Mouse (Mus musculus) testis, postnatal 14 days (tissue): ENCODE results near the gene Taf15.
A peak's percentile ranks its signal among the peaks of the same experiment; 100 is the strongest.

Experiments used
- DNase-seq: peaks from one replicate; pipeline ENCODE4 v3.0.0; 2021; ENCODE audit warnings: low spot score

Taf15 gene

DNA sequence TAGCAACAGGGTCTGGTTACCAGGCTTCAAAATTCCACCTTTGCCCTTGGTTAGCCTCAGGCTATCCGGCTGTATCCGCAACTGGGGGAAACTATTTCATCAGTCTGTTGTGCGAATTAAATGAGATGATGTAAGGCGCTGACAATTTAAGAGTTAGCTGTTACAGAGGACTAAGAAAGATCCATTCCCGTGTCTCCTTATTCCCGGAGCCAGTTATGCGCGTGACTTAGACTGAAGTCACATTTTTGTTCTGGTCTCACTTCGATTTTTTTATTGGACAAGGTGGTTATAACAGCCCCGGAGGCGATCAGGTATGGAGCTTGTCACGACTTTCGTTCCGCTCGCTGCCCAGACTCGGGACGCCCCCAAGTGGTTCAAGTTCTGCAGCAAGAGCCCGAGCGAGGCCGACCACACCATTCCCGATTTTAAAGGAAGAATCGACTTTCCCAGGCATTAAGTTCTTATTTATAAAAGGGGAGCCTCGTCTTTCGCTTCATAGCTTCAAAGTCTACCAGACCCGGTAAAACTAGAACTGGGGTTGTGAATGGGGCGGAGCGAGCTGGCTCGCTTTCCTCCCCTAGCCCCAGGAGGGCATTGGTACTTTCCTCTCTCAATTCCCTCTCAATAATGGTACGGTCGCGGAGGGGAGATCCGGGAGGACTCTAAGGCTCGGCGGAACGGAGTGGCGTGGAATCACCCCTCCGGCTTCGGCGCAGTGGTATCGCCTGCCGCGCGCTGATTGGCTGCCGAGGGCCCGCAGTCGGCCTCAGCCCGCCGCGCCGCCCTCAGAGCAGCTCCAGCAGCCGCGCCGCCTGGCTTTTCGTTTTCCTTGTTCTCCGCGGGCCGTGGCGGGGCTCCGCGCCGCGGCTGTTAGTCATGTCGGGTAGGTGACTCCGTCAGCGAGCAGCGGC lies at the start of gene Taf15:
Gene Taf15, plus strand, starts transcription at position 763 of the 911 bp plus-strand sequence.
- DNase-seq: peak; percentile 99

DNA sequence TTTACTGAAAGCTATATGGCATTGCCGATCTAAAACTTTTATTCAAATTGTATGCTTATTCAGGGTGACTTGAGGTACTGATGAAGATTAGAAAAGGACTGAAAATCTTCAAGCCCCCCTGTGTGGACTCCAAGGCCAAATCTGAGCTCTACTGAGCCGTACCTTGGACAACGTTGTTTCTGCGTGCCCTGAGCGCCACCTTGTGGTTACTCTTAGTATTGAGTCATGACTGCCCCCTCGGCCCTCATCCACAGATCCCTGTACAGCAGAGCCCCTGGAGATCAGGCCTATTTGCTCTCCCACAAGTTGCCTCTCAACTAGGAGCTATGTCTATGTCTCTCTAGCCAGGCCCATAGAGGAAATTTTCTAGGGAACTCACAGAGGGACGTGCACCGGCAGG lies 48.2 kb upstream of the Taf15 start:
- peak; percentile 49 for DNase-seq

DNA sequence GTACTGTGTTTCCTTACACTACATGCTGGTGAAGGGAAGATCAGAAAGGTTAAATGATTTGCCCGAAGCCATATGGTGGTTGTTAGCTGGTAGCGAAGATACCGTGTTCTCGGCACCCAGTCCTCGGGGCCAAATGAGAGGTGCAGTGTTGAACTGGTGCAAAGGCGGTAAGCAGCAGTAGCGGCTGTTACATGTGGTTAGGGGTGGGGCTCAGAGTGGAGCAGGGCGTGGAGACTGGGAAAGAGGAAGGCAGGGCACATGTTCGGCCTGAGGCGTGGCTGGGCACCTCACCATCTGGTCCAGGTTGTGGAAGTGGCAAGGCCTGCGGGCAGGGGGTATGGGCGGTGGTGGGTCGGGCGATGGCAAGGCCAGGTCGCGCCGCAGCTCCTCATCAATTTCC lies 45.9 kb upstream of the Taf15 start:
- DNase-seq: no peak

DNA sequence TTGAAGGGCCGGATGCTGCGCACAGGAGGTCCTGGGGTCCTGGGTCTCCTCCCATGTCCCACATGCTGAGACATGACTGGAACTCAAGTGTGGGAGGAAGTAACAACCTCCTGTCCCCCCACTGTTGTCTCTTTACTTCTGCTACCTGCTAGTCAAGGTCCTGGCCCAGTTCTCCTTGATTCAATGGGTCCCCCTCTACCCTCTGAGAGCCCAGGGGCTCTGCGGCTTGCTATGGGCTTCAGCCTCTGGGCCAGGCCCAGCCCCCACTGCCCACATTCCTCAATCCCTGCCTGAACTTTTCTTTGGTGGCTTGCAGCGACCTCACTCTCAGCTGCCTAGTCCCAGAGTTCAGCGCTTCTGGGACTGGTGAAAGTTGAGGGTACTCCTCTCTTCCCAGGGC lies 43.5 kb upstream of the Taf15 start, which contains the start of gene Gas2l2:
Gene Gas2l2, minus strand, starts transcription at position 101 of the 400 bp plus-strand sequence.
- DNase-seq: no peak

DNA sequence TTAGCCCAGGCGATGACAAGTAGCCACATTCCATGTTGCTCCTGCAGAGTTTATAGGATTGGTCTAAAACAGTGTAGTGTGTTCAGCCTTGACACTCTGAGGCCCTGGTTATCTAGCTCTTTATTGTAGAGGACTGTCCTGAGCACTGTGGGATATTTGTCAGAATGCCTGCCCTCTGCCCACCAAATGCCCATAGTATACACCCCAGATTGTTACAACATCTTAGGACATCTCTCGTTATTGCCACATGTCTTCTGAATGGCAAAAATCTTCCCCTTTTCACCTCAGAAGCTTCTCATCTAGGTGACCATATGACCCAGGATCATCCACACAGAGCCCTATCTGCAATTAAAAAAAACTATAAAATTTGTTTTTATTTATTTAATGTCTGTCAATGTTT lies 40.4 kb upstream of the Taf15 start:
- no peak for DNase-seq

DNA sequence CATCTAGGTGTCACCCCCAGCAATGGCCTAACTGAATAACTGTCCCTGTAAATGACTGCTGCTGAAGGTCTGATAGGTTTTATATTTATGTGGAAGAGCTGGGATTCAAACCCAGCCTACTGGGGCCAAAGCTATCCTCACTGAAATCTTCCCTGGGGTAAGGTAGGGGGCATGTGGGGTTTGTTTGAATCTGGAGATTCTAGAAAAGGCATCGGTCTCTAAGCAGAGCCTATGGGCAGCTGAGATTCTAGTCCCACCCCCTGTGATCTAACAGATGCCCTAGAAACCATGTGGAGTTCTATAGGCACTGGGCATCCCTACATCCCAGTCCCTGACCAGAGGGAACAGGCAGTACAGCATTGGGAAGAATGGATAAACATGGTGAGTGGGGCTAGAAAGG lies 35.5 kb upstream of the Taf15 start, which contains the start of gene 1700020L24Rik:
Gene 1700020L24Rik, plus strand, starts transcription at position 301 of the 400 bp plus-strand sequence.
- DNase-seq: no peak

DNA sequence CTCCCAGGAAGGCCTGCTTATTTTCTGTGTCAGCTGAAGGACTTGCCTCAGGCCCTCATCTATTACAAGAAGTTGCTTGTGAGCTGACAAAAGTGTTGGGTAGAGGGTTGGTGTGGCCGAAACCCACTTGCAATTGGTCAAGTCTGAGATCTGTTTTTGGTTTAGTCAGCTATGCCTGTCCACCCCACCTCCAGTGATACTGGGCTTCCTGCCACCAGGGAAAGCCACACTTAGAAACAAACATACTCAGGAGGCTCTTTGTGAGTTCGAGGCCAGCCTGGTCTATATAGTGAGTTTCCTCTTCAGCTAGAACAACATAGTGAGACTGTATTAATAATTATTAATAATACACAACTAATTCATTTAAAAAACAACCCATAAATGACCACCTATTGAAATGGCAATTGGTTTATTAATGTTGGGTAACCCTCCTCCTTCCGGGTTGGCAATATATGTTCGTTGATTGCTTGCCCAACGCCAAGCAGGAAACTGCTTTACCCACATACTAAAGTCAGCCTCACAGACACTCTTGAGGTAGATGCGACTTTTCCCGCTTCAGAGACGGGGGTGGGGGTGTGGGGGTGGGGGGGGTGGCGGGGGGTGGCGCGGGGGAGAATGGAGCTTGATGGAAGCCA lies 33.3 kb upstream of the Taf15 start:
- DNase-seq: no peak

DNA sequence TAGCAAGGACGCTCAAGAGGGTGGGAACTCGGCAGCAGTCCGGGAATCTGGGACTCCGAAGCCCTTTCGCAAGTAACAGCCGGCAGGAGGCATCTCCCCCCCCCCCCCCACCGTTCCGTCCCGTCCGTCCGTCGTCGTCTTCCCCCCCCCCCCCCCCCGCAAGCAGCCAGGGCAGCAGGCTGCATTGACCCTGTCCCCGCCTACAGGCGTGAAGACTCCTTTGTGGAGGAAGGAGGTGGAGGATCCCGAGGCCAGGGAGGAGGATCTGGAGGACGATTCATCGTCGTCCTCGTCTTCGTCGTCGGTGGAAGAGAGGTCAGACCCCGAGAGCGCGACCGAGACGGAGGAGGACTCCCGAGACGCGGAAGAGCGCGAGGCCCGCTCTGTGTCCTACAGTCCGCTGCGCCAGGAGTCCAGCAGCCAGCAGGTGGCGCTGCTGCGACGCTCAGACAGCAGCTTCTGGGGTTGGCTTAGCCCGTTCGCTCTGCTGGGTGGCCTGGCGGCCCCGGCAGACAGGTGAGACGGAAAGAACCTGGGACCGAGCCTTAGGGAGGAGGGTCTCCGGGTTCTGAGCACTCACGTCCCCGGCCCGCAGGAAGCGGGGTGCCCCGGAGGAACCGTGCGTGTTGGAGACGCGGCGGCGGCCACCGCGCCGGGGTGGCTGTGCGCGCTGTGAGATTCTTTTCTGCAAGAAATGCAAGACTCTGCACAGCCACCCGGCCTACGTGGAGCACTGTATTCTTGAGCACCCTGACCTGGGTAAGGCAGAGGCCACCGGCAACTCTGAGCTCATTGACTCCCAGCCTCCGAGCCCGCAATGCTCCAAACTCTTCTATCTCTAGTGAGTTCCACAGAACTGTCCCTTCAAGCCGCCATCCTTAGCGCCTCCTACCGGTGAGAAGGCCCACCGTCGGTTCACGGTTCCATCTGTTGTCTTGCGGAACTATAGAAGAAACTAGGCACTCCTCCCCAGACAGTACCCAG lies 32.5 kb upstream of the Taf15 start:
- peak; percentile 87 for DNase-seq

DNA sequence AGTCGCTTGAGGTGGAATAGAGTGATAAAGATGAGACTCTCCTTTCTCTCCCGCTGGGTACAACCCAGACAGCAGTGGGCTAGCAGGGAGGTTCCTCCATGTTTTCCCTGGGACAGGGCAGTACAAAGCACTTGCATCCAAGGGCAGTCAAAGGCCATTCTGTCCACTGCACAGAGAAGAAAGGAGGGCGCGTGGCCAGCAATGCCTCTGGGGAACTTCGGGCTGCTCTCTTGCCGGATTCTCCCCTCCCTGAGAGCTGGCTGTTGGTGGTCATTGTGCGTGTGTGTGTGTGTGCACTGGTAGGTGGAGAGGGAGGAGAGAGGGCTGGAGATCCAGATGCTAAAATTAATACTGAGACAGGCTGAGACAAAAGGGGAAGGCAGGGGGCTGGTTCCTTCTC lies 31.7 kb upstream of the Taf15 start:
- no peak for DNase-seq

DNA sequence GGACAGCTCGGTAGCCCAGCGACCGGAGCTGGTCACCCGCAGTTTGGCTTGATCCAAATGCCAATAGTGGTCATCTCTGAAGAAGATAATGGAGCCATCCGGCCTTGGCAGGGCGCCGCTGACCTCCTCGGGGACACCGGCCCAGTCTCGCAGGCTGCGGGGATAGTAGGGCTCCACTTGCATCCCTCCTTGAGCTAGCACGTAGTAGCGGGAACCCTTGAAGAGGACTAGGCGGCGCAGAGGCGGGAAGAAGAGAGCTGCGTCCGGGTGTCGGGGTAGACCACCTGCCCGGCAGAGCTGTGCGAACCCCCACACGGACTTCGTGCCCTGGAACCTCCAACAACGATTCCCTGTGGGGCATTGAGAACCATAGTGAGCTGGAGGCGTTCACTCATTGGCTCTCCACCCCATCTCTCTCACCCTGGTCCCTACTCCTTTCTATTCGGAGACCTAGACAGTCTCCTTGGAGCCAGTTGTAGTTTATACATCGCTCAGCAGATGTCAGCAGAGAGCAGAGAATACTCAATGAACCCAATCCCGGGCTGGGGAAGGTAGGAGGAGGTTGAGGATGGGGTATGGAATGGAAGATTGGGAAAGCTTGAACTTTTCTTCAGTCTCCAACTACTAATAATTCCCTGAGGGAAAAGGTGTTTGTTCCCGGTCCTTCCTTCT lies 30.2 kb upstream of the Taf15 start:
- peak; percentile 45 for DNase-seq

DNA sequence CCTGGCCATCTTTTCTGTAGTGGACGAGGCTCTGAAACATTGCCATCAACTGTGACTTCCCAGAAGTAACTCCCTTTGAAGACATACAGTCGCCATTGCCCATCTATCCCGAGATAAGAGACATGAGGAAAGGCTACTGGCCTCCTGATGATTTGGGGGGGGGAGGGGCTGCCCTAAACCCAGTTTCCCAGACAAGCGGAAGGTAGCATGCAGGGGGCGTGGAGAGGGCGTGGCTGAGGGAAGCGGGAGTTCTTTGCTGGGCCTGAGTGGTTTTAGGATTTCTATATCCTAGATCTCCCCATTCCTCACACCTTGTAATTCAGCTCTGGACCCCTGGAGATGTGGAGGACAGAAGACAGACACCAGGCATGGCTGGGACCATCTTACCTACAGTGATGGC lies 29.1 kb upstream of the Taf15 start:
- DNase-seq: no peak

DNA sequence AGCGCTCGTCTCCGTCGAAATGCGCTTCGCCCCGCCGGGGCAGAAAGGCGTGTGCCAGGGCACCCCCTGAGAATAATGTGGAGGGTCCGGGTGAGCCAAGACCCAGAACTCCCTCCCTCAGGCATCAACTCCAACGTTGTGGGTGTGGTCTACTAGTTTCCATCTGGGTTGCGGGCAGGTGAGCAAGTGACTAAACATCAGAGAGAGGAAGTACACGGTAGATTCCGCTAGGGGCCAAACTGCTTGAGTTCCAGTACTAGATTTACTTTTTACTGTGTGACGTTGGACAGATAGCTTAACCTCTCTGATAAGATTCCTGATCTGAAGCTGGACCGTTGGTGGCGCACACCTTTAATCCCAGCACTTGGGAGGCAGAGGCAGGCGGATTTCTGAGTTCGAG lies 27.9 kb upstream of the Taf15 start:
- no peak for DNase-seq

DNA sequence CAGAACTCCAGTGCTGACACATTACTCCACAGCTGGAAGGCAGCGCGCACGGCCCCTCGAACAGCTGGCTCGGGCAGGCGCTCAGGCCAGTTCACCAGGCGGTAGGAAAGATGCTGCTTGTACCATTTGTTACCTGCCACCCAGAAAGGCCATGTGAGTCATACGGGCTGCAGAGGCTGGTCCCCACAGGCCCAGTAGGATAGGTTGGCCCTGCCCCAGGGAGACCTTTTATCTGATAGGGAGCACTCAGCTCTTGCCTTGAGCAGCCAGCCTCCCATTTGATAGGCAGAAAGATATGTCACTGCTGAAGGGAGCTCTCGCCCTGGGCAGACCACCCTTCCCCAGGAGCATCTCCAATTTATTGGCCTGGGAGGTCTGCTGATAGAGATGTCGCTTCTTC lies 25.3 kb upstream of the Taf15 start:
- DNase-seq: no peak

DNA sequence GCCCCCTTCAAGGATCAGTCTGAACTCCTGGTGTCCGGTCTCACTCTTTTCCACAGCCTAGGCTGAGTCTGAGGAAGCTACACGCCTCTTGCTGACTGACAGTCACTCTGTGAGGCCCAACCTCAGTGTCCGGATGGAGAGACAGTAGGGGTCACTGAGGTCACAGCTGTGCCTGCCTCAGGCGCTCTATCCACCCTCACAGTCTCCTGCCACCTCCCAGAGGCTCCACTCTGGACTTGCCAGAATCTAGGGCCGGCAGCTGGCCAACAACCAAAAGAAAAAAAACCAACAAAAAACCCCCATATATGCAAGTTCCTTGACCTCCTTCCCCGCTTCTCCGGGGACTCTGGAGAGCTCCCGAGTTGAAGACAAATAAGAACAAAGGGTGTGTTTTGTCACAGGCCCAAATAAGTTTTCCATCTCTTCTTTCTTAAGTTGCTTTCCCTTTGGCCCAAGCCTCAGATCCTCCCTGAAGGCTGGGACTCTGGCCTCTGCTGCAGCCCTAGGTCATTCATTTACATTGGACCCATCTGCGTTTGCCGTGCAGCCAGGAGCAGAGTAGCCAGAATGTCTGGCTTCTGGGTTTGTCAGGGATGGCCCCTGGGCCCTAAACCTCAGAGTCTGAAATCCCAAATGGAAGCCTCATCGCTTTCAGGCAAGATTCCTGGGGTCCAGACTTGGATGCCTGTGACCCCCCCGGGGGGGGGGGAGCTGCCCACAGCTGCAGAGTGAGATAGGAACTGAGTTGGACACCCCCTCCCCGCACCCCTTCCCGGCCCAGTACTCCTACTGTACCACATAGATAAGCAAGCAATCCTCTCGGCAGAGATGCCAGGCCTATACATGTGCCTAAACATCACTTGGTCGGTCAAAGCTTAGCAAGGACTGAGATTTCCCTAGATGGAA lies 24.6 kb upstream of the Taf15 start:
- DNase-seq: no peak

DNA sequence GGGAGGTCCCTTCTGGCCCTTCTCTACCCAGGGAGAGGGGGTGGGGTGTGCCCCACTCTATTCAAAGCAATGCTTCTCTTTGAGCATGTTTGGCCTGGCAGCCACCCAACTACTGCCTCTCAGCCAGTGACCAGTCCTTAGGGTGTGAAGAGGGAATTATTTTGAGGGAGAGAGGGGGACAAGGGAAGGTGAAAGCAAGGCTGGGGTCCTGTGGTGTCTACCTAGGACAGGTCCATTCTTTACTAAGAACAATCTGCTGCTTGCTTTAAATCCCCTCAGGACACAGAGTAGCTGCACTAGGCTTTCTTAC lies 24.0 kb upstream of the Taf15 start:
- no peak for DNase-seq

DNA sequence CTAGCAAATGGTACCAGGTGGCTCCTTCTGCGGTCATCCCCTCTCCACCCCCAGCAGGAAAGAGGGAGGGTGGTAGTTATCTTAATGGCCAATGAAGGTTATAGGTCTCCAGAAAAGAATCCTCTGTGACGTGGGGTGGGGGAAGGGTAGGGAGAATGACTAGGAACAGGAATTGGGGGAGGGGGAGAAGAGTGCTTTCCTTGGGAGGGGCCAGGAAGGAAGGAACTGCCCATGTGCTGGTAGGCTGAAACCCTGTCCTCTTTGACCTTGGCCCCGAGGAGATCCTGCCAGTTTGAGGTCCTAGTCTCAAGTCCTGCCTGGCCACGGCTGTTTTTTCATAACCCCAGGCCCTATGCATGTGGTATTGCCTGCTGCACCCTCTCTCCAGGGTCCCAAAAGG lies 23.6 kb upstream of the Taf15 start:
- DNase-seq: no peak

DNA sequence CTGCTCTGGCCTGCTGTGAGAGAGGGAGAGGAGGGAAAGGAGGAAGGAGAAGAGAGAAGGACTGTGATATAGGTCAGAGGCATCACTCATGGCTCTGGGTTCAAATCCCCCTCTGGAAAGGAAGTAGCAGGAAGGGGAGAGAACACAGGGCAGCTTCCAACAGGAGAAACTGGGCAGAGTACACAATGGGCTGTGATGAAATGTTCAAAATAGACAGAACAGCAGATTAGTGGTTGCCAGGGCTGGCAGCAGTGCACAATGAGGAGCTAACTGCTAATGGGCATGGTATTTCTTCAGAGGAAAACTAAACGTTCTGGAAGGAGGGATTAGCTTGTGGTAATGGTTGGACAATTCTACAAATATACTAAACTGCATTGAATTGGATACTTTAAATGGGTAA lies 22.3 kb upstream of the Taf15 start:
- DNase-seq: no peak

DNA sequence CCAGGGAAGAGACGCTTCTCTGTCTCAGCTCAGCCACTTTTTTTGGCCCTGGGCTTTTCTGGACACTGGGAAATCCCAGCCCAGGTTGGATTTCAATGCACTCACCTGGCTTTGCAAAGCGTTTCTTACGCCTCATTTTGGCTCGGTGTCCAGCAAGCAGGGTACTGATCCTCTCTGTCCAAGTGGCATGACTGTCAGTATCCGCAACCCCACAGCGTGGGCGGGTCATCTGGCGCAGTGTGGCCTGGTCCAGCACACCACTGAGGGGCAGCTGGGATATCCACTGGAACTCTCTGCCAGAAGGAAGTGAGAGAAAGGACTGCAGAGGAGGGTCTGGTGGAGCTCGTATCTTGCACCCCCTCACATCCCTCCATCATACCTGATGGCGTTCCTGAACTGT lies 21.6 kb upstream of the Taf15 start:
- no peak for DNase-seq

DNA sequence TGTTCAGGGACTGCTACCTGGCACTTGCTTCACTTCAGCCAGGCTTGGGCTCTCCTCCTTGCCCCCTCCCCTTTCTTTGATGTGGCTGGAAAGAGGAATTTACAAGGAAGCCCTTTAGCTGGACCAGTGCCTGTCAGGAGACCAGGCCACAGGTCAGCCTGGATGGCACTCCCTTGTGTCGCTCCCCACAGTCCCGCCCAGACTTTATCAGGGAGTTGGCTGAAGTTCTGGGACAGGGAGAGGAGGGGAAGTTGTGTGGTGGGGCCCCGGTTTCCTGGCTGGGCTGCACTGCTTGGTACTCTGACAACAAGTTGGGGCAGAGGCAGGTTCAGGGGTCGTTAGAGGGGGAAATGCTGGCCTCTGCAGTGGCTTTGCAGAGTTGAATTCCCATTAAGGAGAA lies 18.3 kb upstream of the Taf15 start:
- no peak for DNase-seq

DNA sequence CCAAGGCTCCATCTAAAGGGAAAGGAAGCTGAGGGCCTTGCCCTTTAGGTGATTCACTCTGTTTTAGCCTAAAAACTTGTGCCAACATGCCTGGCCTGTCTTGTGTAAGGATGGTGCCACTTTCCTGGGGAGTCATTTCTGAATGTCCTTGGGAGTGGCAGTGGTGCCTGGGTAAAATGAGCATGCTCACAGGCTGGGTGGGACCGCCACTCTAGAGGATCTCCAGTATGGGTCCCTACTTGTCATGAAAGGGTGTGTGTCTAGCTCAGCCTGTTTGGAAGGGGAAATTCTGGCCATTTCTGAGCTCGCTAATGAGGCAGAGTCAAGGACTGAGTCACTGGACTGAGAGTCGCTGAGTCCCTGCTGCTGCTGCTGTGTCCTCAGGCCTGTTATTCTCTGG lies 17.3 kb upstream of the Taf15 start:
- DNase-seq: no peak

DNA sequence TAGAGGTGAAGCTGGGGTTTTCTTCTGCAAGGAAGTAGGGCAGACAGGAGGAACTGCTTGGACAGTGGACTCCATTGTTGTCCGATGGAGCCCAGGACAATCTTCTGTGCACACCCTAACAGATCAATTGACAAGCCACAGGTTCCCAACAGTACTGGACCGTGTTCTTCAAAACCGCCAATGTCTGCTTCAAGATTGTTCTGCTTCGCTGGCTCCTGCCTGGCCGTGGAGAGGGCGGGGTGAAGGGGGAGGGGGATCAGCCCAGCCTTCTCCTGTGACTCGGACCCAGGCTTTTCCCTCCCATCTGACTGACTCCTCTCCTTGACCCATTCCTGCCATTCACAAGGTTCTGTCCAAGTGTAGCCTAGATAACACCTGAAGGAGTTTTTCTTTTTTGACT lies 15.6 kb upstream of the Taf15 start:
- DNase-seq: no peak
